Mouse (Mus musculus) effector memory CD4-positive, alpha-beta T cell, adult 7 months (primary cell): ENCODE measurements around the gene Rufy1. TPM values are rescaled to one million over a fixed set of nuclear protein-coding genes. Genes with fewer than 3 reads are reported as not detected.

Experiments
- polyA plus RNA-seq: library from polyadenylated mRNA; unstranded; fragments of 100-300 nt; shearing (Covaris generic); gene quantifications from one replicate; pipeline ENCODE4 v1.2.1, GENCODE M21; 2017

Gene Rufy1
- polyA plus RNA-seq = 19.2 TPM

DNA sequence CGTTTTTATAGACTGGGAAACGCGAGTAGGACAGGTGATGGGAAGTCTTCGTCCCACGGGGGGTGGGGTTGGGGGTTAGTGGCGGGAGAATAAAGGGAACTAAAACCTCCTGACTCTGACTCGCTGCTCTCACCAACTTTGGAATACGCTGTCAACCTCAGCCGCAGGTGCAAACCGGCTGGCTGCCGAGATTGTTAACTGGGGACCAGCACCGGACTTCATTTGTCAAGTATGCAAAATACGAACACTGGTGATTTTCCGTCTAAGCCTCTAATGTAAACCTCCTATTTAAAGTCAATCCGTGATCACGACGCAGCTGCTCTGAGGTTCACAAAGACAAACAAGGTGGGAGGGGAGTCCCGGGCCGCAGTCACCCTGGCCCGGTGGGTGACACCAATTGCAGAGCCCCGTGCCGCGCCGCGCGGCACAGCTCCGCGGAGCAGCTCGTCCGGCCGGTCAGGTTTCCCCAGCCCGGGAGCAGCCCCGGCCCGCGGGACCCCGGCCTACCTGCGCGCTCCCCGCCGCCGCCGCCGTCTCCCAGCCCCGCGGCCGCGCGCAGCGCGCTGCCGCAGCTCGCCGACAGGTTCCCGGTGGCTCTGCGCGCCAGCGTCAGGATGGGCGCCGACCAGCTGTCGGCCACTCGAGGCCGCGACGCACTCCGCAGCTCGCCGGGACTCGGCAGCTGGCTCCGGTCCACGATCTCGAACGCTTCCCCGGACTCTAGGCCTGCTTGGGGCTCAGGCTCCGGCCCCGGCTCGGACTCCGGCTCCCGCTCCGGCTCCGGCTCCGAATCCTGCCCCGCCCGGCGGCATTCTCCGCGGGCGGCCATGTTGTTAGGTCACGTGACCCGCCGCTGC lies at the start of gene Rufy1:
Gene Rufy1, minus strand, starts transcription at position 849 of the 857 bp plus-strand sequence.

DNA sequence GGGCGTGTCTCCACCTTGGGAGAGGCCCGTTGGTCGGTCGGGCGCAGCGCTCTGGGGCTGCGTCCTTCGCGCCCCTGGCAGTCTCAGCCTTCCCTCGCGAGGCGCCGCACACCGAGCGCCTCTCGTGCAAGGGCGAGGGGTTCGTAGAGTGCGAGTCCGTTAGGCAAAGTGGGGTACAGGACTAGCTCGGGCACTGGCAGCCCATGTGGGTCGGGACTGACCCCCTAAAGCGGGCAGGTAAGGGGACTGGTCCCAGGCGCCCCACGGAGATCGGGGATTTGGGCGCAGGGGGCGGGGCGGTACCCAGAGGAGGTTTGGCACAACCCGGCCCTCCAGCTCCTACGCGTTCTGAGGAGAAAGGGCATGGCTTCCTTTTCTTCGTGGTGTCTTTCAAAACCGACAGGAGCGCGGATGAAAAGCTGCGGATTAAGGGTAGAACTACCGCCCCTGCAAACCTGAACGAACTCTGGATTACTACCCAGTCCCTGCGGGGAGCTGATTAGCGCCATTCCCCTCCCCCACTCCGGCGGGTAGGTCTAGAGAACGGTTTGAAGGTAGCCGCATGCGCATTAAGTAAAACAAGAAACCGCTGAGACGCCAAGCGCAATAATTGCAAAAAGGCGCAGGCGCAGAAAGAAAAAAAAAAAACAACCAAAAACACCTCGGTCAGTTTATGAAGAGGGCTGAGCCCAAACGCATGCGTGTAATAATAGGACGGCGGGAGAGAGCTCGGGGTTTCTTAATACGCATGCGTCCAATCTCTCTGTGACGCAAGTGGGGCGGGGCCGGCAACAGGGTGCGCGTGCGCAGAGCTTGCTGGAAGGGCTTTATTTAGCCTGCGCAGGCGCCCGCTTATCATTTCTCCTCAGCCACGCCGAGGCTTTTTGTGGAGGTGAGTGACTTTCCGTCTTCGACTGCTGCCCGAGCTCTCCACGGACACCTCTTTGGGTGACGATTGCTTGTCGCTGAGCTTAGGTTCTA lies 53.7 kb downstream of the Rufy1 start, which contains the start of gene Hnrnph1:
Gene Hnrnph1, plus strand, starts transcription at position 80 of the 981 bp plus-strand sequence.

DNA sequence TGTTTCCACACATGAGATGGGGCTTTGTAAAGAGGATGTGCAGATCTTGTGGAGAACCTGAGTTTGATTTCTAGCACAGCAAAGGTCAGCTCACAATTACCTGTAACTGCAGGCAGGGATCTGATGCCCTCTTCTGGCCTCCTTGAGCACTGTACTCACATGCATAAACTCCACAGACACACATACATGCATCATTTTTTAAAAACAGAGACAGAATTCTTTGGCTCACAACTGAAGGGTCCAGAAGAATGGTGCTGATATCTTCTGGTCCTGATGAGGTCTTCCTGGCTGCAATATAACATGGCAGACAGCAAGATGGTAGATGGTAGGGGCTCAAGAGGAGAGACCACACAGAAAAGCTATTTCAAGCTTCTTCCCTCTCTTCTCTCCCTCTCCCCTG lies 76.8 kb downstream of the Rufy1 start, which contains the start of gene Cby3:
Gene Cby3, plus strand, starts transcription at position 301 of the 400 bp plus-strand sequence.

Other genes starting within 250 kb of the Rufy1 start
- gene Sqstm1, start 220.3 kb downstream of the Rufy1 start, polyA plus RNA-seq = 1,186 TPM
- 10.3 TPM for gene Mgat4b, start 220.2 kb downstream of the Rufy1 start, polyA plus RNA-seq
- 0.63 TPM for gene Ltc4s, start 192.5 kb downstream of the Rufy1 start, polyA plus RNA-seq
- gene Maml1, start 138.8 kb downstream of the Rufy1 start, polyA plus RNA-seq = 5.4 TPM
- 161 TPM for gene Canx, start 105.5 kb downstream of the Rufy1 start, polyA plus RNA-seq
- not detected for gene Cby3, start 76.7 kb downstream of the Rufy1 start, polyA plus RNA-seq
- 314 TPM for gene Hnrnph1, start 54.1 kb downstream of the Rufy1 start, polyA plus RNA-seq
- 0.27 TPM for gene Adamts2, start 171.0 kb upstream of the Rufy1 start, polyA plus RNA-seq